Mouse (Mus musculus): ENCODE results near the gene Atf7. TPM values are rescaled to one million over a fixed set of nuclear protein-coding genes. Genes with fewer than 3 reads are reported as not detected.
"Not testable (repeated sequence)": the region's sequence is repeated elsewhere in the genome, so short reads cannot be mapped to it uniquely, and the experiment has no call there.

The Atf7 gene
- total RNA-seq, 2 experiments from 2014 or later, result 42.7 to 50.3 TPM

GRCm38 (mm10) chr15:102623121-102623520 is 2.1 kb downstream of the Atf7 start:
- intact Hi-C loops (cut with DNase I), result no loop called here
- DNase-seq, result no peak

- DNase-seq, result no peak
- intact Hi-C loops (cut with DNase I), result no loop called here
Measured at GRCm38 (mm10) chr15:102622536-102622935, 2.7 kb downstream of the Atf7 start.

- intact Hi-C loops (cut with DNase I), result no loop called here
- DNase-seq, result no peak
Measured at GRCm38 (mm10) chr15:102620765-102621164, 4.5 kb downstream of the Atf7 start.

GRCm38 (mm10) chr15:102619486-102619885 is 5.8 kb downstream of the Atf7 start:
- intact Hi-C loops (cut with DNase I), result no loop called here
- DNase-seq, result no peak

GRCm38 (mm10) chr15:102617654-102618053 is 7.6 kb downstream of the Atf7 start:
- intact Hi-C loops (cut with DNase I), result no loop called here
- DNase-seq, result no peak

GRCm38 (mm10) chr15:102616174-102616573 is 9.1 kb downstream of the Atf7 start:
- intact Hi-C loops (cut with DNase I), result no loop called here
- no peak for DNase-seq

GRCm38 (mm10) chr15:102614224-102614623 is 11.0 kb downstream of the Atf7 start:
- no peak for DNase-seq
- intact Hi-C loops (cut with DNase I), result no loop called here

- no peak for DNase-seq
- intact Hi-C loops (cut with DNase I), result no loop called here
Measured at GRCm38 (mm10) chr15:102612966-102613365, 12.3 kb downstream of the Atf7 start.

GRCm38 (mm10) chr15:102608586-102608985 is 16.7 kb downstream of the Atf7 start:
- not testable (repeated sequence) for DNase-seq
- intact Hi-C loops (cut with DNase I), result loop anchor here (5.0 kb wide), 1 partner anchor 81 kb away; no protein-coding TSS in a partner anchor

GRCm38 (mm10) chr15:102593996-102594656 is 31.1 kb downstream of the Atf7 start:
- intact Hi-C loops (cut with DNase I), result no loop called here
- no peak for DNase-seq

GRCm38 (mm10) chr15:102592674-102593073 is 32.6 kb downstream of the Atf7 start:
- intact Hi-C loops (cut with DNase I), result no loop called here
- no peak for DNase-seq

- intact Hi-C loops (cut with DNase I), result no loop called here
- no peak for DNase-seq
Measured at GRCm38 (mm10) chr15:102590567-102590966, 34.7 kb downstream of the Atf7 start.

GRCm38 (mm10) chr15:102589826-102590225 is 35.4 kb downstream of the Atf7 start:
- intact Hi-C loops (cut with DNase I), result no loop called here
- DNase-seq, result no peak

- intact Hi-C loops (cut with DNase I), result no loop called here
- no peak for DNase-seq
Measured at GRCm38 (mm10) chr15:102585501-102585900, 39.8 kb downstream of the Atf7 start.

GRCm38 (mm10) chr15:102583708-102584383 is 41.4 kb downstream of the Atf7 start:
- intact Hi-C loops (cut with DNase I), result no loop called here

GRCm38 (mm10) chr15:102581205-102581604 is 44.1 kb downstream of the Atf7 start:
- intact Hi-C loops (cut with DNase I), result no loop called here

More at GRCm38 (mm10) chr15:102583708-102584383, 41.4 kb downstream of the Atf7 start:
- DNase-seq, result no peak

GRCm38 (mm10) chr15:102578351-102578750 is 46.9 kb downstream of the Atf7 start:
- intact Hi-C loops (cut with DNase I), result no loop called here

More at GRCm38 (mm10) chr15:102581205-102581604, 44.1 kb downstream of the Atf7 start:
- no peak for DNase-seq

GRCm38 (mm10) chr15:102576972-102577371 is 48.3 kb downstream of the Atf7 start:
- intact Hi-C loops (cut with DNase I), result no loop called here
- no peak for DNase-seq

More at GRCm38 (mm10) chr15:102578351-102578750, 46.9 kb downstream of the Atf7 start:
- no peak for DNase-seq

GRCm38 (mm10) chr15:102572081-102572480 is 53.2 kb downstream of the Atf7 start:
- intact Hi-C loops (cut with DNase I), result no loop called here
- DNase-seq, result no peak

GRCm38 (mm10) chr15:102567849-102568248 is 57.4 kb downstream of the Atf7 start:
- no peak for DNase-seq
- intact Hi-C loops (cut with DNase I), result no loop called here

GRCm38 (mm10) chr15:102563681-102564080 is 61.6 kb downstream of the Atf7 start:
- intact Hi-C loops (cut with DNase I), result no loop called here
- DNase-seq, result no peak

GRCm38 (mm10) chr15:102563061-102563460 is 62.2 kb downstream of the Atf7 start:
- DNase-seq, result no peak
- intact Hi-C loops (cut with DNase I), result no loop called here
